Mouse (Mus musculus) midbrain, embryonic 16.5 days (tissue): ENCODE results near the gene Hdac2. TPM values are rescaled to one million over a fixed set of nuclear protein-coding genes. Genes with fewer than 3 reads are reported as not detected.

Experiments
- ATAC-seq: fragments of 200-750 bp; cut with Nextera tagmentation; 2 replicates; pipeline ENCODE4 v1.8.0; 2017; ENCODE audit warnings: moderate TSS enrichment
- H3K27ac ChIP-seq: fragments of 300-500 bp; sonication (generic); 2 replicates; pipeline ENCODE4 v1.5.1; 2014; ENCODE audit warnings: mild to moderate bottlenecking, low read length, mixed read lengths
- H3K27me3 ChIP-seq: fragments of 300-500 bp; sonication (generic); 2 replicates; pipeline ENCODE4 v1.6.1; 2014; ENCODE audit warnings: low read depth, low read length, mixed read lengths; ENCODE audit not compliant: control insufficient read depth, insufficient read depth
- H3K36me3 ChIP-seq: fragments of 300-500 bp; sonication (generic); 2 replicates; pipeline ENCODE4 v1.6.1; 2014; ENCODE audit warnings: mild to moderate bottlenecking, low read length, moderate library complexity, mixed read lengths; ENCODE audit not compliant: control insufficient read depth, insufficient read depth
- H3K4me1 ChIP-seq: fragments of 300-500 bp; sonication (generic); 2 replicates; pipeline ENCODE4 v1.6.1; 2014; ENCODE audit warnings: mild to moderate bottlenecking, low read length, mixed read lengths; ENCODE audit not compliant: control insufficient read depth, insufficient read depth
- H3K4me2 ChIP-seq: fragments of 300-500 bp; sonication (generic); 2 replicates; pipeline ENCODE4 v1.6.1; 2014; ENCODE audit warnings: mild to moderate bottlenecking, low read length, mixed read lengths
- H3K4me3 ChIP-seq: fragments of 300-500 bp; sonication (generic); 2 replicates; pipeline ENCODE4 v1.5.1; 2014; ENCODE audit warnings: low read depth, mild to moderate bottlenecking, low read length, moderate library complexity, mixed read lengths
- H3K9ac ChIP-seq: fragments of 300-500 bp; sonication (generic); 2 replicates; pipeline ENCODE4 v1.6.1; 2014; ENCODE audit warnings: low read depth, low read length, mixed read lengths
- H3K9me3 ChIP-seq: fragments of 300-500 bp; sonication (generic); replicated peaks from 2 replicates; pipeline ENCODE4 v1.6.1; 2014; ENCODE audit warnings: mild to moderate bottlenecking, low read length, mixed read lengths; ENCODE audit not compliant: control insufficient read depth, poor library complexity, severe bottlenecking
- WGBS: fragments of 180-500 bp; shearing (Covaris S2); extraction: QIAGEN DNeasy Blood & Tissue Kit; methylation state at CpG from one replicate; pipeline ENCODE4 v1.1.7; 2014; 5-methylcytosine and 5-hydroxymethylcytosine counted together
- polyA plus RNA-seq: library from polyadenylated mRNA; unstranded; fragments of >200 nt; fragmentation: Nextera tagmentation; extraction: Ambion mirVana; gene quantifications from 2 replicates; pipeline ENCODE4 v1.2.1, GENCODE M21; 2015

Hdac2 gene
- polyA plus RNA-seq, 1 experiment from 2014 or later: 327 TPM

DNA sequence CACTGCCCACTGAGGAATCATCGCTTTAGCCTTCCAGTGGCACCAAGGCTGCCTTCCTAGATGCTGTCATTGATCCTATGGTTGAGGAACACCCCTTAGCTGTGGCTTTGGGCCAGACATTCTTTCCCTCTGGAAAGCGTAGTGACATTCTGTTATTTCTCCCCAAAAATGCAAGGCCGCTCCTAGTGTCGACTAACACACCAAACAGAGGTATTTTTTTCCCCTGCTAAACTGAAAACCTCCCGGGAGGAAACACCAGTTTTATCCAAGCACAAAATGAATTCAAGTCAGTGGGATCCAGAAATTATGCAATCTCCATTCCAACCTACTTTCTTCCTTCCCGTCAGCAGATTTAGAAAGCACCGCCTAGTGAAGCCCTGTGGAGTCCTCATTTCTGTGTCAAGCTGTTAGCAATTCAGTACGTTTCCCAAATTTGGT, 73.3 kb downstream of the Hdac2 start:
- H3K4me3 ChIP-seq: no peak overlapping the region

More for the DNA sequence above, 73.3 kb downstream of the Hdac2 start:
- no peaks in the 10 kb centered on the region for H3K9me3 ChIP-seq
- no peak for ATAC-seq
- no peak overlapping the region for H3K27ac ChIP-seq
- no peaks in the 10 kb centered on the region for H3K4me1 ChIP-seq
- 77% methylated on average over 8 of the region's 8 CpGs for WGBS
- no peaks in the 10 kb centered on the region for H3K27me3 ChIP-seq
- no peak overlapping the region for H3K9ac ChIP-seq
- H3K36me3 ChIP-seq: no peaks in the 10 kb centered on the region
- no peak overlapping the region for H3K4me2 ChIP-seq

Other genes with a start within 250 kb of the Hdac2 start
- 187 and 196 TPM in 2 replicates for gene Marcks, start 164.4 kb downstream of the Hdac2 start, polyA plus RNA-seq